Mouse (Mus musculus): Measurements from ENCODE around the gene Psmc3ip. TPM values are rescaled to one million over a fixed set of nuclear protein-coding genes. Genes with fewer than 3 reads are reported as not detected.

Psmc3ip gene
- total RNA-seq, 2 experiments from 2014 or later = 3.3 to 4.4 TPM

- DNase-seq (ENCODE audit: extremely low spot score in 1 of 2, low spot score in 1 of 2) = no peak
Observed at GRCm38 (mm10) chr11:101058726-101059125, 36.5 kb downstream of the Psmc3ip start.

DNA sequence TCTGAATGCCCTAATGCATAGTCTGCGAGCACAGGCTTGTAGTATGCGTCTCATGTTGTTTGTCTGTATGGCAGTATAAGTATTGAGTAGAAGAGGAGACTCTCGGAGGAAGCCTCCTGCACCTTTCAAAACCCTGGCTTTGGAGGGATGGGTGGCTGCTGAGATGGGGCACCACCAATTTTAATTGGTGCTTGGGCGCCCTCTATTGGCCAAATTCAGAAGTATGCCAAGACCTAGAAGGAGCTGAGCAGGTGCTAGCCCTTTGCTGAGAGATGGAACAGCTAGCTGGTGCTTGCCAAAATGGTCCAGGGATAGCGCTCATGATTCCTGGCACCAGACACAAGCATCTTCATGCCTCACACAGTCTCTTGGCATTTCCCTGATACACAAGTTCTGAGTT is 37.4 kb downstream of the Psmc3ip start:
- peak; percentile 66 to 92 for DNase-seq (ENCODE audit: extremely low spot score in 1 of 2, low spot score in 1 of 2)

DNA sequence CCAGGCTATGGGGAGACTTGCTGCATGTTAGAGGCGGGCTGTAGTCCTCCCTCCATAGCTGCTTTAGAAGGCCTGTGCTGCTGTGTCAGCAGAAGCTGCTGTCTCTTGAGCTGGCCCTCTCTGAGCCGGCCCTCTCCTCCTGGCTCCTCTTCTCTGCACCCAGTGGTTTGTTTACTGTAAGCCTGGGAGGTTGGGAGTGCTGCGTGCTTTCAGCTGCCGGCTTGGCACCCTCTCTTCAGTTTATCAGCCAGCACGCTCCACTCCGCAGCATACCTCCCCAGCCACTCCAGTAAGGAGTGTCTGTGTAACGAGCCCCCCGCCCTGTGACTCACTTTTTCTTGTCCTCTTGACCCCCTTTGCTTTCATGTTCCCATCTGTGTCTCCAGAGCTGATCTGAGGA is 38.4 kb downstream of the Psmc3ip start:
- no peak for DNase-seq (ENCODE audit: extremely low spot score in 1 of 2, low spot score in 1 of 2)

DNA sequence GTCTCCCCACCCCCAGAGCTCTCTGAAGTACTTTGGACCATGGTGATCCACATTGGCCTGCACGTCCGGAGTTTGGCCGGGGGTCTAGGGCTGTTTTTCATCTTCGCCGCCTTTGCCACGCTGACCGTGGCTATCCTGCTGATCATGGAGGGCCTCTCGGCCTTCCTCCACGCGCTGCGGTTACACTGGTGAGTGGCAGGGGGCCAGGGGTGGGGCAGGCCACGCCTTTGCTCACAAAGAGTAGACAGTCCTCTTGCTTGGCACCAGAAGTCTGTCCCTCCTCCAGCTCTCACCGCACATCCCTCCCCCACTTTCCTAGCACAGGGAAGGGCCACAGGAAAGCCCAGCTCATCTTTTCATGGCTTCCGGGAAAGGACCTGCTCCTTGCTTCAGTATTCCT is 39.8 kb downstream of the Psmc3ip start:
- no peak for DNase-seq (ENCODE audit: extremely low spot score in 1 of 2, low spot score in 1 of 2)

GRCm38 (mm10) chr11:101053974-101054373 is 41.3 kb downstream of the Psmc3ip start:
- DNase-seq (ENCODE audit: extremely low spot score in 1 of 2, low spot score in 1 of 2) = no peak

- no peak for DNase-seq (ENCODE audit: extremely low spot score in 1 of 2, low spot score in 1 of 2)
Observed at GRCm38 (mm10) chr11:101052751-101053473, 42.3 kb downstream of the Psmc3ip start.

- no peak for DNase-seq (ENCODE audit: extremely low spot score in 1 of 2, low spot score in 1 of 2)
Observed at GRCm38 (mm10) chr11:101051617-101052016, 43.6 kb downstream of the Psmc3ip start.

- DNase-seq (ENCODE audit: extremely low spot score in 1 of 2, low spot score in 1 of 2) = no peak
Observed at GRCm38 (mm10) chr11:101051051-101051493, 44.2 kb downstream of the Psmc3ip start.

- DNase-seq (ENCODE audit: extremely low spot score in 1 of 2, low spot score in 1 of 2) = no peak
Observed at GRCm38 (mm10) chr11:101050359-101050758, 44.9 kb downstream of the Psmc3ip start.

GRCm38 (mm10) chr11:101047502-101047901 is 47.7 kb downstream of the Psmc3ip start:
- DNase-seq (ENCODE audit: extremely low spot score in 1 of 2, low spot score in 1 of 2) = no peak

DNA sequence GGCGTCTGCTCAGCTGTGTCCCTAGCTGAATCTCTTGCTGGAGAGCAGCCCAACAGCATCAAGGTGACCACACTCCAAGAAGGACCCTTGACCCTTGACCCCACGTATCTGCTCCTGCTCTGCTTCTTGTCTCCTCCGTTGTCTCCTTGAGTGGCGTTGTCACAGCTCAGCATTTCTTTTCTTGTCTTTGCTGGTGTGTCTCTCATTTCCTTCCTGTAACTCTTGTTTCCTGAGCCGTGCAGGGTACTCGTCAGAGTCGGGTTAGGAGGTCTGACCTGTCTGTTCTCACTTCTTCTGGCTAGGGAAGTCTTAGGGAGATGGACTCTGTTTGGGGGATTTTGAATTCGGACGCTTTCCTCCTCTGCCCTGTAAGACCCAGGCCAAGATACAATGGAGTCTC is 48.8 kb downstream of the Psmc3ip start:
- no peak for DNase-seq (ENCODE audit: extremely low spot score in 1 of 2, low spot score in 1 of 2)

DNA sequence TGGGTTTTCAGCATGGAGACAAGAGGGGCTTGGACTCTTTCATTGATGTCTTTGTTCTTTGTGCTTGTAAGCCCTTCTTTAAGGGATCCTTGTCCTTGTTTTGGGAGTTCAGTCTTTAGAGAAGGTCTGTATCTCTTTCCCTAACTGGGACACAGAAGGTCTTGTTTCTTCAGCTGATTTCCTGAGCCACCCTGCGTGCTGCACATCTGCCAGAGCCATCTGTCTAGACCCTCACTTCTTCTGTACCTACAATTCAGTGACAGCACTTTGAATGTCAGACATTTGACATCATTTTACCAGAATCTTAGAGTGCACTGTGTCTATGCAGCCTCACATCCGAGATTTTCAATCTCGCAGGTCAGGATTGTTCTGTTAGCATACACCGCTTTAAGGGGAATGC is 49.4 kb downstream of the Psmc3ip start:
- no peak for DNase-seq (ENCODE audit: extremely low spot score in 1 of 2, low spot score in 1 of 2)

Small RNAs within 50 kb of the gene (microRNA-seq; reads per million reads assigned to microRNA genes)
- 0 reads per million in 2 experiments for gene Gm27626

Other genes starting within 250 kb of the Psmc3ip start
- gene Stat5b, start 244.7 kb downstream of the Psmc3ip start, total RNA-seq (2021) = 10 to 100 TPM; 11.5 to 11.7 TPM
- 1 to 10 TPM; 1.1 to 1.7 TPM for gene Stat5a, start 236.1 kb downstream of the Psmc3ip start, total RNA-seq (2021)
- gene Stat3, start 155.9 kb downstream of the Psmc3ip start, total RNA-seq (2021) = 10 to 100 TPM; 32.9 to 34.4 TPM
- gene Cavin1, start 124.5 kb downstream of the Psmc3ip start, total RNA-seq (2021) = 10 to 100 TPM; 14.2 to 15.8 TPM
- 100 to 1,000 TPM; 446 to 454 TPM for gene Atp6v0a1, start 86.0 kb downstream of the Psmc3ip start, total RNA-seq (2021)
- 10 to 100 TPM in 1 of 2 experiments, 1 to 10 TPM in 1; 9.2 to 10.8 TPM for gene Naglu, start 25.4 kb downstream of the Psmc3ip start, total RNA-seq (2021)
- gene Hsd17b1, start 17.0 kb downstream of the Psmc3ip start, total RNA-seq (2021) = under 1 TPM; 0.63 to 0.94 TPM
- 10 to 100 TPM; 25.1 to 29.9 TPM for gene Coasy, start 12.9 kb downstream of the Psmc3ip start, total RNA-seq (2021)
- 10 to 100 TPM; 45.1 to 45.6 TPM for gene Mlx, start 8.2 kb downstream of the Psmc3ip start, total RNA-seq (2021)
- 10 to 100 TPM; 57.3 to 62.6 TPM for gene Retreg3, start 24.5 kb upstream of the Psmc3ip start, total RNA-seq (2021)
- 10 to 100 TPM; 44.4 to 52.3 TPM for gene Tubg1, start 24.5 kb upstream of the Psmc3ip start, total RNA-seq (2021)
- gene Tubg2, start 60.5 kb upstream of the Psmc3ip start, total RNA-seq (2021) = 10 to 100 TPM; 44.9 to 47.8 TPM
- 100 to 1,000 TPM; 158 to 169 TPM for gene Cntnap1, start 75.1 kb upstream of the Psmc3ip start, total RNA-seq (2021)
- gene Plekhh3, start 75.9 kb upstream of the Psmc3ip start, total RNA-seq (2021) = 10 to 100 TPM; 13.2 to 14.3 TPM
- under 1 TPM; 0.21 to 0.25 TPM for gene Ccr10, start 80.0 kb upstream of the Psmc3ip start, total RNA-seq (2021)
- gene Ezh1, start 131.0 kb upstream of the Psmc3ip start, total RNA-seq (2021) = 10 to 100 TPM; 57.1 to 62.1 TPM
- 10 to 100 TPM; 50.2 to 72.5 TPM for gene Ramp2, start 150.6 kb upstream of the Psmc3ip start, total RNA-seq (2021)
- gene Vps25, start 158.3 kb upstream of the Psmc3ip start, total RNA-seq (2021) = 10 to 100 TPM; 70.0 to 75.2 TPM
- gene Wnk4, start 165.1 kb upstream of the Psmc3ip start, total RNA-seq (2021) = 1 to 10 TPM; 6.2 to 7.7 TPM
- gene Cntd1, start 183.6 kb upstream of the Psmc3ip start, total RNA-seq (2021) = under 1 TPM; 0.25 to 0.35 TPM
- 100 to 1,000 TPM in 1 of 2 experiments, 10 to 100 TPM in 1; 87.2 to 117 TPM for gene Coa3, start 183.7 kb upstream of the Psmc3ip start, total RNA-seq (2021)
- 100 to 1,000 TPM; 204 to 230 TPM for gene Becn1, start 206.8 kb upstream of the Psmc3ip start, total RNA-seq (2021)
- 100 to 1,000 TPM; 119 to 126 TPM for gene Psme3, start 220.8 kb upstream of the Psmc3ip start, total RNA-seq (2021)
- gene Aoc2, start 229.6 kb upstream of the Psmc3ip start, total RNA-seq (2021) = 1 to 10 TPM; 5.8 to 8.0 TPM
- under 1 TPM; 0.86 to 0.99 TPM for gene Aoc3, start 235.2 kb upstream of the Psmc3ip start, total RNA-seq (2021)

Data from layer of hippocampus, postnatal 25 days (tissue).